Mouse (Mus musculus) embryonic fibroblast, embryonic 13.5 days (primary cell): ENCODE results near the gene Fhod1. TPM values are rescaled to one million over a fixed set of nuclear protein-coding genes. Genes with fewer than 3 reads are reported as not detected.

ENCODE experiments used
- H3K27ac ChIP-seq: 2 replicates; pipeline ENCODE4 v1.5.1; 2012; ENCODE audit warnings: low read length, control low read depth, inconsistent platforms; ENCODE audit not compliant: insufficient read depth
- H3K4me1 ChIP-seq: 2 replicates; pipeline ENCODE4 v1.6.1; 2011; ENCODE audit warnings: low read length; ENCODE audit not compliant: control insufficient read depth, insufficient read depth
- H3K4me3 ChIP-seq: 2 replicates; pipeline ENCODE4 v1.5.1; 2011; ENCODE audit warnings: mild to moderate bottlenecking, control low read depth, low read length; ENCODE audit not compliant: insufficient read depth
- CTCF ChIP-seq: IDR thresholded peaks from 2 replicates; pipeline ENCODE4 v1.5.1; 2011; ENCODE audit warnings: mild to moderate bottlenecking, control low read depth, low read length, moderate library complexity, borderline replicate concordance; ENCODE audit not compliant: insufficient read depth
- POLR2A ChIP-seq: IDR thresholded peaks from 2 replicates; pipeline ENCODE4 v1.6.1; 2011; ENCODE audit warnings: low read depth, mild to moderate bottlenecking, control low read depth, low read length, moderate library complexity
- polyA plus RNA-seq: library from polyadenylated mRNA; stranded (reverse); fragments of >200 nt; gene quantifications from 2 replicates; pipeline ENCODE4 v1.2.4, GENCODE M21; 2011; ENCODE audit warnings: low read depth; ENCODE audit not compliant: missing spikeins, insufficient read length

Gene Fhod1
- polyA plus RNA-seq, 1 experiment, result 16.0 TPM

GRCm38 (mm10) chr8:105280567-105280966 is 67.2 kb downstream of the Fhod1 start:
- no peak overlapping the region for H3K4me3 ChIP-seq
- H3K4me1 ChIP-seq, result no peaks in the 10 kb centered on the region
- H3K27ac ChIP-seq, result no peak overlapping the region
- TF ChIP-seq POLR2A (no peak), CTCF (no peak)

Other genes with a start within 250 kb of the Fhod1 start
- gene Ces4a, start 216.2 kb downstream of the Fhod1 start, polyA plus RNA-seq, result not detected in 2 replicates
- gene Cbfb, start 177.3 kb downstream of the Fhod1 start, polyA plus RNA-seq, result 111 and 145 TPM in 2 replicates
- 19.5 and 24.7 TPM in 2 replicates for gene D230025D16Rik, start 122.8 kb downstream of the Fhod1 start, polyA plus RNA-seq
- gene B3gnt9, start 92.8 kb downstream of the Fhod1 start, polyA plus RNA-seq, result 25.8 and 33.2 TPM in 2 replicates
- gene Tradd, start 83.3 kb downstream of the Fhod1 start, polyA plus RNA-seq, result 12.5 and 15.0 TPM in 2 replicates
- gene Fbxl8, start 83.3 kb downstream of the Fhod1 start, polyA plus RNA-seq, result 3.9 and 4.3 TPM in 2 replicates
- gene Hsf4, start 78.2 kb downstream of the Fhod1 start, polyA plus RNA-seq, result 1.2 and 1.7 TPM in 2 replicates
- 3.0 and 3.4 TPM in 2 replicates for gene Nol3, start 71.8 kb downstream of the Fhod1 start, polyA plus RNA-seq
- gene 4931428F04Rik, start 58.1 kb downstream of the Fhod1 start, polyA plus RNA-seq, result 5.2 and 6.2 TPM in 2 replicates
- gene Exoc3l, start 51.9 kb downstream of the Fhod1 start, polyA plus RNA-seq, result 0.55 TPM in 1 of 2 replicates, not detected in the other
- 42.6 and 43.9 TPM in 2 replicates for gene E2f4, start 50.3 kb downstream of the Fhod1 start, polyA plus RNA-seq
- gene Elmo3, start 42.4 kb downstream of the Fhod1 start, polyA plus RNA-seq, result 1.6 and 2.5 TPM in 2 replicates
- gene Lrrc29, start 21.7 kb downstream of the Fhod1 start, polyA plus RNA-seq, result 1.2 and 1.6 TPM in 2 replicates
- 54.3 and 69.1 TPM in 2 replicates for gene Tmem208, start 21.6 kb downstream of the Fhod1 start, polyA plus RNA-seq
- 8.9 and 10.3 TPM in 2 replicates for gene Slc9a5, start 890 bp upstream of the Fhod1 start, polyA plus RNA-seq
- gene Plekhg4, start 25.3 kb upstream of the Fhod1 start, polyA plus RNA-seq, result 3.7 and 3.9 TPM in 2 replicates
- not detected in 2 replicates for gene Kctd19, start 65.5 kb upstream of the Fhod1 start, polyA plus RNA-seq
- not detected in 2 replicates for gene Lrrc36, start 65.6 kb upstream of the Fhod1 start, polyA plus RNA-seq
- gene Tppp3, start 123.6 kb upstream of the Fhod1 start, polyA plus RNA-seq, result 8.5 and 10.0 TPM in 2 replicates
- 21.5 and 24.7 TPM in 2 replicates for gene Zdhhc1, start 148.9 kb upstream of the Fhod1 start, polyA plus RNA-seq
- gene Hsd11b2, start 170.8 kb upstream of the Fhod1 start, polyA plus RNA-seq, result 0.28 and 0.35 TPM in 2 replicates
- 134 and 138 TPM in 2 replicates for gene Atp6v0d1, start 218.1 kb upstream of the Fhod1 start, polyA plus RNA-seq